Mouse (Mus musculus) intestine, embryonic 14.5 days (tissue): ENCODE measurements around the gene Oxgr1. TPM values are rescaled to one million over a fixed set of nuclear protein-coding genes. Genes with fewer than 3 reads are reported as not detected.
A peak's percentile ranks its signal among the peaks of the same experiment; 100 is the strongest.
"Not testable (repeated sequence)": the region's sequence is repeated elsewhere in the genome, so short reads cannot be mapped to it uniquely, and the experiment has no call there.

Source experiments
- ATAC-seq: fragments of 200-750 bp; cut with Nextera tagmentation; replicated peaks from 2 replicates; pipeline ENCODE4 v1.8.0; 2017; ENCODE audit warnings: low read depth, moderate number of reproducible peaks, moderate TSS enrichment, moderate library complexity; ENCODE audit not compliant: low FRiP score, low TSS enrichment
- DNase-seq: peaks from one replicate; pipeline ENCODE4 v3.0.0-alpha.2; 2018; ENCODE audit warnings: low spot score
- H3K27ac ChIP-seq: fragments of 300-500 bp; sonication (generic); 2 replicates; pipeline ENCODE4 v1.5.1; 2014; ENCODE audit warnings: low read depth, mild to moderate bottlenecking, control low read depth
- H3K27me3 ChIP-seq: fragments of 300-500 bp; sonication (generic); replicated peaks from 2 replicates; pipeline ENCODE4 v1.6.1; 2014; ENCODE audit warnings: low read length, control low read depth; ENCODE audit not compliant: control insufficient read depth, insufficient read depth
- H3K36me3 ChIP-seq: fragments of 300-500 bp; sonication (generic); 2 replicates; pipeline ENCODE4 v1.6.1; 2014; ENCODE audit warnings: low read length, control low read depth; ENCODE audit not compliant: control insufficient read depth, insufficient read depth
- H3K4me1 ChIP-seq: fragments of 300-500 bp; sonication (generic); replicated peaks from 2 replicates; pipeline ENCODE4 v1.6.1; 2014; ENCODE audit warnings: low read length, control low read depth, mixed read lengths; ENCODE audit not compliant: control insufficient read depth, insufficient read depth
- H3K4me2 ChIP-seq: fragments of 300-500 bp; sonication (generic); 2 replicates; pipeline ENCODE4 v1.6.1; 2014; ENCODE audit warnings: low read length
- H3K4me3 ChIP-seq: fragments of 300-500 bp; sonication (generic); 2 replicates; pipeline ENCODE4 v1.5.1; 2014; ENCODE audit warnings: low read depth, low read length, control low read depth, mixed read lengths
- H3K9ac ChIP-seq: fragments of 300-500 bp; sonication (generic); 2 replicates; pipeline ENCODE4 v1.6.1; 2014; ENCODE audit warnings: mild to moderate bottlenecking, low read length
- H3K9me3 ChIP-seq: fragments of 300-500 bp; sonication (generic); 2 replicates; pipeline ENCODE4 v1.6.1; 2016; ENCODE audit warnings: low read length, control low read depth; ENCODE audit not compliant: control insufficient read depth
- WGBS: fragments of 180-500 bp; shearing (Covaris S2); extraction: QIAGEN DNeasy Blood & Tissue Kit; methylation state at CpG from one replicate; pipeline ENCODE4 v1.1.7; 2014; 5-methylcytosine and 5-hydroxymethylcytosine counted together
- polyA plus RNA-seq: library from polyadenylated mRNA; unstranded; fragments of >200 nt; fragmentation: Nextera tagmentation; extraction: Ambion mirVana; gene quantifications from 2 replicates; pipeline ENCODE4 v1.2.1, GENCODE M21; 2014

The Oxgr1 gene
- polyA plus RNA-seq, 1 experiment from 2014 or later, result not detected

- no peak overlapping the region for H3K4me2 ChIP-seq
- H3K27ac ChIP-seq, result no peak overlapping the region
- ATAC-seq (no peak), DNase-seq (no peak)
- H3K4me3 ChIP-seq, result no peak overlapping the region
- 53% methylated on average over 7 of the region's 7 CpGs for WGBS
- H3K9ac ChIP-seq, result no peak overlapping the region
- H3K4me1 ChIP-seq, result no peaks in the 10 kb centered on the region
- H3K9me3 ChIP-seq, result no peaks in the 10 kb centered on the region
- H3K27me3 ChIP-seq, result no peaks in the 10 kb centered on the region
- no peaks in the 10 kb centered on the region for H3K36me3 ChIP-seq
Measured at GRCm38 (mm10) chr14:119988937-119989645, 53.1 kb downstream of the Oxgr1 start.

DNA sequence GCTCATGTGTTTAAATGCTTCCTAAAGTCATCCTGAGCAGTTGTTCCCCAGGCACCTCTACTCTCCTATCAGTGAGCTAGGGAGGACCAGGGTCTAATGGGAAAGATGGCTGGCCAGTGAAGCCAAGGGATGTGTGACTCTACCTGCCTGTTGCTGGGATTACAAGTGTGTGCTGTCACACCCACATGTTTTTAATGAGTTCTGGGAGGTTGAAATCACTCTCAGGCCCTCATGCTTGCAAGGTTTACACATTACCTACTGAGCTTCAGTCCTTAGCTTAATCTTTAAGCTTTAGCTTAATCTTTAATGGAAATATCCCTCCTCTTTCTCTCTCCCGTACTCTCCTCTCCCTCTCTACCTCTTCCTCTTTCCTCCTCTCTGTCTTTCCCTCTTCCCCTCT lies 55.0 kb downstream of the Oxgr1 start:
- H3K4me1 ChIP-seq, result no peaks in the 10 kb centered on the region
- H3K36me3 ChIP-seq, result no peaks in the 10 kb centered on the region
- ATAC-seq, result no peak
- no peak overlapping the region for H3K4me2 ChIP-seq
- no peak overlapping the region for H3K9ac ChIP-seq
- H3K27ac ChIP-seq, result no peak overlapping the region
- H3K4me3 ChIP-seq, result no peak overlapping the region
- H3K27me3 ChIP-seq, result no peaks in the 10 kb centered on the region
- no peak for DNase-seq
- WGBS, result 63% methylated on average over 1 of the region's 1 CpGs
- H3K9me3 ChIP-seq, result no peaks in the 10 kb centered on the region

- Histone ChIP-seq H3K36me3 (no peaks in the 10 kb centered on the region), H3K9me3 (no peaks in the 10 kb centered on the region), H3K27me3 (no peaks in the 10 kb centered on the region), H3K4me1 (no peaks in the 10 kb centered on the region), H3K4me3 (no peak overlapping the region), H3K4me2 (no peak overlapping the region), H3K27ac (no peak overlapping the region), H3K9ac (no peak overlapping the region)
- ATAC-seq (no peak), DNase-seq (no peak)
- WGBS, result 75% methylated on average over 6 of the region's 6 CpGs
Measured at GRCm38 (mm10) chr14:119986778-119987177, 55.5 kb downstream of the Oxgr1 start.

- not testable (repeated sequence) for H3K4me2 ChIP-seq, H3K9me3 ChIP-seq, DNase-seq, H3K4me3 ChIP-seq, H3K27me3 ChIP-seq, H3K4me1 ChIP-seq, H3K27ac ChIP-seq, ATAC-seq, H3K36me3 ChIP-seq, H3K9ac ChIP-seq
- 89% methylated on average over 7 of the region's 7 CpGs for WGBS
Measured at GRCm38 (mm10) chr14:119986351-119986750, 55.9 kb downstream of the Oxgr1 start.

- WGBS, result 73% methylated on average over 5 of the region's 5 CpGs
- Histone ChIP-seq H3K27ac (no peak overlapping the region), H3K4me3 (no peak overlapping the region), H3K4me1 (no peaks in the 10 kb centered on the region), H3K4me2 (no peak overlapping the region), H3K9me3 (no peaks in the 10 kb centered on the region), H3K9ac (no peak overlapping the region), H3K27me3 (no peaks in the 10 kb centered on the region), H3K36me3 (no peaks in the 10 kb centered on the region)
- peak; percentile 24 for DNase-seq
- no peak for ATAC-seq
Measured at GRCm38 (mm10) chr14:119981314-119981713, 60.9 kb downstream of the Oxgr1 start.

- ATAC-seq (no peak), DNase-seq (peak; percentile 23)
- H3K4me3 ChIP-seq, result no peak overlapping the region
- H3K36me3 ChIP-seq, result no peaks in the 10 kb centered on the region
- no peaks in the 10 kb centered on the region for H3K27me3 ChIP-seq
- no peak overlapping the region for H3K4me2 ChIP-seq
- H3K27ac ChIP-seq, result no peak overlapping the region
- no peak overlapping the region for H3K9ac ChIP-seq
- H3K4me1 ChIP-seq, result no peaks in the 10 kb centered on the region
- no peaks in the 10 kb centered on the region for H3K9me3 ChIP-seq
- WGBS, result 70% methylated on average over 6 of the region's 6 CpGs
Measured at GRCm38 (mm10) chr14:119980698-119981235, 61.5 kb downstream of the Oxgr1 start.

Other genes with a start within 250 kb of the Oxgr1 start
- gene Mbnl2, start 233.2 kb upstream of the Oxgr1 start, polyA plus RNA-seq, result 111 and 118 TPM in 2 replicates